Mouse (Mus musculus) spleen, adult 18-20 months (tissue): Measurements from ENCODE around the gene Psmf1.

Source experiments
- DNase-seq, 2 experiments: peaks; one replicate each; pipeline ENCODE4 v3.0.0; 2022; ENCODE audit warnings: mixed read lengths in 2 of 2

Psmf1 gene

GRCm38 (mm10) chr2:151733151-151733865, 10.7 kb downstream of the Psmf1 start:
- DNase-seq = no peak

GRCm38 (mm10) chr2:151724094-151724493, 19.9 kb downstream of the Psmf1 start:
- DNase-seq = no peak

GRCm38 (mm10) chr2:151716318-151717055, 27.5 kb downstream of the Psmf1 start:
- no peak for DNase-seq

- no peak for DNase-seq
Measured at GRCm38 (mm10) chr2:151715526-151715925, 28.5 kb downstream of the Psmf1 start.

GRCm38 (mm10) chr2:151712647-151713046, 31.3 kb downstream of the Psmf1 start:
- DNase-seq = peak in 1 of 2 experiments; percentile 14

- no peak for DNase-seq
Measured at GRCm38 (mm10) chr2:151702851-151703190, 41.2 kb downstream of the Psmf1 start.

- DNase-seq = peak in 1 of 2 experiments; percentile 13
Measured at GRCm38 (mm10) chr2:151702146-151702850, 41.7 kb downstream of the Psmf1 start.

- no peak for DNase-seq
Measured at GRCm38 (mm10) chr2:151701231-151702145, 42.5 kb downstream of the Psmf1 start, which contains the start of gene Tmem74b. TSS of gene Tmem74b (plus strand) at chr2:151702008.

- DNase-seq = no peak
Measured at GRCm38 (mm10) chr2:151682976-151683375, 61.0 kb downstream of the Psmf1 start.

GRCm38 (mm10) chr2:151682357-151682756, 61.6 kb downstream of the Psmf1 start:
- DNase-seq = no peak

- no peak for DNase-seq
Measured at GRCm38 (mm10) chr2:151676234-151676633, 67.8 kb downstream of the Psmf1 start.

- no peak for DNase-seq
Measured at GRCm38 (mm10) chr2:151670968-151671329, 73.0 kb downstream of the Psmf1 start.

- DNase-seq = no peak
Measured at GRCm38 (mm10) chr2:151670026-151670967, 73.7 kb downstream of the Psmf1 start.

- no peak for DNase-seq
Measured at GRCm38 (mm10) chr2:151668433-151668832, 75.6 kb downstream of the Psmf1 start, which contains the start of gene Rad21l. TSS of gene Rad21l (minus strand) at chr2:151668533.
